Mouse (Mus musculus): ENCODE results near the gene Tmem186.

Gene Tmem186

GRCm38 (mm10) chr16:8666452-8666851 is 28.9 kb upstream of the Tmem186 start:
- peak; percentile 46 for DNase-seq

GRCm38 (mm10) chr16:8665367-8665766 is 27.9 kb upstream of the Tmem186 start:
- DNase-seq = no peak

GRCm38 (mm10) chr16:8663606-8664539 is 26.4 kb upstream of the Tmem186 start:
- DNase-seq = no peak

GRCm38 (mm10) chr16:8663022-8663421 is 25.5 kb upstream of the Tmem186 start:
- DNase-seq = no peak

DNA sequence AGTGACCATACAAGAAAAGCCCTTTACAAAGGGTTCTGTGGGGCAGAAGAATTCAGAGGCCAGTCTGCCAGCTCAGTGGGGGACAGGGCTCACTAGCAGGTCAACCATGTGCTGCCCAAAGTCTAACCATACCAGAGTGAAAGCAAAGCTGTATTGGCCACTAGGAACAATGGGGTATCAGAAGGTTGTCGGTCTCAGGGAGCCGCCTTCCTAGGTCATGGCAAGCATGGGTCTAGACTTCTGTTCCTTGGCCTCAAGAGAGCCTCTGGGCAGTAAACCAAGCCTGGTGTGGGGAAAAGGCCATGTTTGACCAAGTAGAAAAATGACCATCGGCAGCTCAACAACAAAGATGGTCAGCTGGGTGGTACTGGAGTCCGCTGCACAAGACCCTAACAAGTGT is 21.3 kb upstream of the Tmem186 start:
- peak; percentile 53 for DNase-seq

- DNase-seq = no peak
Observed at GRCm38 (mm10) chr16:8658349-8658748, 20.8 kb upstream of the Tmem186 start.

- no peak for DNase-seq
Observed at GRCm38 (mm10) chr16:8656256-8656655, 18.7 kb upstream of the Tmem186 start.

GRCm38 (mm10) chr16:8655599-8655998 is 18.1 kb upstream of the Tmem186 start:
- no peak for DNase-seq

- DNase-seq = no peak
Observed at GRCm38 (mm10) chr16:8655108-8655507, 17.6 kb upstream of the Tmem186 start.

DNA sequence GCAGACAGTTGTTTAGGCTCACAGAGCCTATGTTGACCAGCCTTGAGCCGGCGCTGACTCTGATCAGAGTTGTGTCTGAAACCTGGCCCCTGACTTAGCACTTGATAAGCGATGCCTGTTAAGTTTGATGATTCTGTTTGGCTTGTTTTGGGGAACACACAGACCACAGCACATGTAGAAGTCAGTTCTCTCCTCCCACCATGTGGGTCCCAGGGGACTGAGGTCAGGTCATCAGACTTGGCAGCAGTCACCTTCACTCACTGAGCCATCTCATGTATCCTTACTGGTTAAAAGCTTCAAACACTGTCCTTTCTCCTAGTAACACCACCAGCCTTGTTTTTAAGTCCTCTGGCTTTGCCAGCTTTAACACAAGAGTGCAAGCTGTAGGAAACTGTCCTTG is 12.5 kb upstream of the Tmem186 start:
- DNase-seq = no peak

DNA sequence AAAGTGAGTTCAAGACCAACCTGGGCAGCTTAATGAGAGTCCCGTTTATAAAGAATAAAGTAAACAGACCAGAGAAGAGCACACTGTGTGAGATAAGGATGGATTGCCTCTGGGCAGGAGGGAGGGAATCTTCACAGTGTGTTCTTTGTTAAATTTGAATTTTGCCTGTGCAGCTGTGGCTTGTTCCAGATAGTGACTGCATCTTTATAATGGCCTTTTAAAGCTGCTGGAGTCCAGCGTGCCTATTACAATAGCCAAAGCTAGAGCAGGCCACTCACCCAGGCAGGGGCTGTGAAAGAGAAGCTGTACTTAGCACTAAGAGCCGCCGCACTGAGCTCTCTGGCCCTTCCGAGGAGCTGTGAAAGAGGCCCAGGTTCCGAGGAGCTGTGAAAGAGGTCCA is 8.0 kb upstream of the Tmem186 start:
- DNase-seq = no peak

- DNase-seq = peak; percentile 56
Observed at GRCm38 (mm10) chr16:8643855-8644254, 6.3 kb upstream of the Tmem186 start.

DNA sequence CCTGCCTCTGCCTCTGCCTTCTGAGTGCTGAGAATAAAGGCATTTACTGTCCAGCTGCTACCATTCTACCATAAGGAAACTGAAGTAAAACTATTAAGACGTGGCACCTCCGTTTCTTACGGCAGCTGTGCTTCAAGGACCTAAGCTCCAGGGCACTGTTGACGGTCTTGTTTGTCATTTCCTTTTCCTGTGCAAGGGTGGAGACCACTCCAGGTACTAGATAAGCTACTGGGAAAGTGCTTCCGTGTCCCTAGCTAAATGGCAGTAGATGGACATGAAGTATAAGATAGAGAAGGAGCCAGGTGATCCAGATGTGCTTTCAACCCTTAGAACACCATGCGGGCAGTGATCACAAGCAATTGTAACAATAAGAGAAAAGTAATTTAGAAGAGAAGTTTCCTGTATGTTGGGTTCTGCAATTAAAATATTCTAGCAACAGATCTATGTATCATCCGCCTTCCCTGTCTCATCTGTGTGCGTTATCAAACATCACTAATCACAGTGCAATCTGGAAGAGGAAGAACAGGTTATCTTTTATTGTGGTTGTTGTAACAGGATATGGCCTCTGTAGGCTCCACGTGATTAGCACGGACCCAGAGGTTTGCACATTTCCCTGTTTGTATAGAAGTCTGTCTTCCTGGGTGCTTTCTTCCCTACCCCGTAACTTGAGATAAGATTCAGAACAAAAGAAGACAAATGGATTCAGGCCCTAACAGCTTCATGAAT is 2.1 kb upstream of the Tmem186 start:
- DNase-seq = no peak

DNA sequence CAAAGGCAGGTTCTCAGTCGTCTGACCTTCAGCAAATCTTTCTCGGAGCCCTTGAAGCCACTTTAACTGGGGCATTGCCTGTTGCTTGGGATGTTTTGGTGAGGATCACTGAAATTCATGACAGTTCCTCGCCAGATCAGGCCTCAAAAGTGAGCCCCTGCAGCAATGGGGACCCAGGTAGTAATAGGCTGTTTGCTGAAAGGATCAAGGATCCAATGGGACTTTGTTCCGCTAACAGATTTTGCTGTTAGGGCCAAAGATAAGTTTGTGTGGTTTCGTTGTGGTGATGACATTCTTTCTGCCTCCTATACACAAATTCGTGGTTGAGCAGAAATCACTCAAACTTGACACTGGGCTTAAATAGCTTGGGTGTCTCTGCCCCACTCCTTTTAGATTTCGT is 619 bp upstream of the Tmem186 start:
- no peak for DNase-seq

GRCm38 (mm10) chr16:8636867-8637216 is 670 bp downstream of the Tmem186 start:
- no peak for DNase-seq

- no peak for DNase-seq
Observed at GRCm38 (mm10) chr16:8631428-8631827, 6.1 kb downstream of the Tmem186 start.

DNA sequence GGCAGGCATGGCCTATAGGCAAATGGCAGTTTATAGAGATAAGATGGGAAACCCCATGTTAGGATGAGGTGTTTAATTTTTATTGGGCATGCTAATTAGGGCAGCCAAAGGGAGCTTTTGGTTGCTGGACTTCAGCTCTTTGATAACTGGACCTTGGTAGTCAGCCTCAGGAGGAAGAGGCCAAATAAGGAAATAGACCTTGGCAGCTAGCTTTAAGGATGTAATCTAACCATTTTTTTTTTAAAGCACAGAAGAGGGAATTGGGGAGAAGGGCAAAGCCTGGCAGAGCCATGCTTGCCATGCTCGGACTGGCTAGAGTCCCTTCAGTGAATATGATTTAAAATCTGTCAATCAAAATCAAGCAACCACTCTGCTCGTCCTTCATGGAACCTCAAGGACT is 7.1 kb downstream of the Tmem186 start:
- DNase-seq = no peak

DNA sequence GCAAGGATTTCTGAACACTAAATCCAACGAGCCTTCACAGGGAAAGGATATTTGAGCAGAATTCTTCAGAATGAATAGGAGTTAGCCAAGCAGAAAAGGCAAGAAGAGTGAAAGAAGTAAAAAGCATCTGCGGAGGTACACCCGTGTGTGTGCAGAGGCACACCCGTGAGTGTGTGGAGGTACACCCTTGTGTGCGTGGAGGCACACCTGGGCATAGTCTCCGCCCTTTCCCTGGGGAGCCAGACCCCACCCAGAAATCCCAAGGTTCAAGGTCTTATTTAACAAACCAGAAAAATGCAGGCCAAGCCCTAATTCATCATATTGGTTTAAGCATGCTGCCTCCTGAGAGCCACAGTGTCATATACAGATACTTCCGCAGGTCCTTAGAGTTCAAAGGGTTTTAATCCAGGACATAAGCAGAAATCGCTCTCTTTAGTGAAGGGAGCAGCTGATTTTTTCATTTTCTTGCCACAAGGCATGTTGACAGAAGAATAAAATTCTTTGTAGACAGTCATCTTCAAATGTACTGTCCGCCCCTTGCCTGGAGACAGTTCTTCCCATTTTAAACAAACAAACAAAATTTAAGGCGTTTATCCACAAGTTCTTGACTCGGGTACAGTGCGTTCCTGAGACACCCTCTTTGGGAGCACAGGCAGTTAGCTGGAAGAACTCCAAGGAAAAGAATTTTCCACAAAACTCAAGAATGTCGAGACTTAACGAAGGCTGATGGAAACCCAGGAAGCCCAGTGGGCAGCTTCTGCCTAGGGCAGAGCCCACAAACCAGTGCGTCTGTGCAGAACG is 17.0 kb downstream of the Tmem186 start:
- no peak for DNase-seq

GRCm38 (mm10) chr16:8619659-8620314 is 17.7 kb downstream of the Tmem186 start:
- no peak for DNase-seq

DNA sequence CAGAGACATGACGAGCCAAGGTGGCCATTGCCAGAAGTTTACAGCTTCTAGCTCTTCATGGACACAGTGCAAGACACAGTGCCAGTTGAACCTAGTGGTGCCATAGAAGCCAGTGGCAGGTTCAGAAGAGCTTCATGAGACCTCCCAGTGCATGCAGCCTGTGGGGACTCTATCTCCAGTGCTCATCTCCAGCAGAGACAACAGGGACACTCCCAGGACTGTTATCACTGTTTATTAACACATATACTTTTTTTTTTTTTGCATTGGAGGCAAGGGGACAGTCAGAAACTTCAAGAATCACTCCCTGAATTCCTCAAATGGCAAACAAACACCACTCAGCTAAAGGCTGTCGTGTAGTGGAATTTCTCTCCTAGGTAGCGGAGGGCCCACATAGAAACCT is 24.1 kb downstream of the Tmem186 start:
- no peak for DNase-seq

DNA sequence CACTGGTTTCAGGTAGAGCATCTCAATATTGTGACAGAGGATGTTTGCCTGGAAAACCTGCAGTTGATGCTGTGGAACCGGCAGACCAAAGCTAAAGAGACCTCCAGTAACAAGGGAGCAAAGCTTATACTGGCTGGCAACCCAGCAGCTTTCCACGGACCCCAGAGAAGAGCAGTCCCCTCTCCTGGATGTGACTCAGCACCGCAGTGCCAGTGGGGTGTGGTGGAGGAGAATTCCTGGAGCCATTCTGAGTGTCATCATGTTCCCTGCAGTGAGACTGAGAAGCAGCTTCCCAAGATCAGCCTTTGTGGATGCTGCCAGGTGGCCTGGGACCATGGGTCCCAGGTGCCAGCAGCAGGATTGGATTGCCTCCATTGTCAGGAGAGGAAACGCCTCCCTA is 24.5 kb downstream of the Tmem186 start:
- DNase-seq = no peak

DNA sequence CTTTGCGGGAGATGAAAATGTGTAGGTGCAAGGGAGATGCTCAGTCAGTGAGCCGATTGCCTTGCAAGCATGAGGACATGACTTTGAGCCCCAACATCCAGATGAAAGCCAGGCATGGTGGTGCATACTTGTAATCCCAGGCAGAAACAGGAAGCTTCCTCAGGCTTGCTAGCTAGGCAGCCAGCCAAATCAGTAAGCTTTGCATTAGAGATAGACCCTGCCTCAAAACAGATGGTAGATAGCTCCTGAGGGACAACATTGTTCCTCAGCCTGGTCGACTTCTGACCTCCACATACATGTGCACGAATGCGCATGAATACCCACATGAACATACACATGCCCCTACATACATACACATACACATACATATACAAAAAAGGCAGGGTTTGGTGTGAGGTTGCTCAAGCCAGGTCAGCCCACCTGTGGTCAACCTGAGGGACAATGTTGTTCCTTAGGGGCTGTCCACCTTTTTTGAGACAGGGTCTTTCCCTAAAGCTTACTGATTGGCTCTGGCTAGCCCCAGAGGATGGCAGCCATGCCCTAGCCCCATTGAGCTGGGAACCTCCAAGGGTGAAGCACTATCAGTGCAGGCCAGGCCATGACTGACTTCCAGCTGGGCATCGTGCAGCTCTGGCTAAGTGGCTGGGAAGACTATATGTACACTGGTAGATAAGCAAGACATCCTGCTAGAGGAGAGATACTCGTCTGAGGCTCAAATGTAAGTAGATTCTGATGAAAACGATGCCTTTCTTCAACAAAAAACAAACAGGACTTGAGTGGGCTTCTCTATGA is 25.1 kb downstream of the Tmem186 start:
- no peak for DNase-seq

All from kidney, adult 18-20 months (tissue).